Mouse (Mus musculus) liver, embryonic 14.5 days (tissue): Measurements from ENCODE around the gene Atf7.

Source experiments
- CTCF ChIP-seq: IDR thresholded peaks from 2 replicates; pipeline ENCODE4 v1.5.1; 2016; ENCODE audit warnings: antibody characterized with exemption, low read depth, control low read depth
- EP300 ChIP-seq: IDR thresholded peaks from 2 replicates; pipeline ENCODE4 v1.6.1; 2016; ENCODE audit warnings: antibody characterized with exemption, low read depth

DNA sequence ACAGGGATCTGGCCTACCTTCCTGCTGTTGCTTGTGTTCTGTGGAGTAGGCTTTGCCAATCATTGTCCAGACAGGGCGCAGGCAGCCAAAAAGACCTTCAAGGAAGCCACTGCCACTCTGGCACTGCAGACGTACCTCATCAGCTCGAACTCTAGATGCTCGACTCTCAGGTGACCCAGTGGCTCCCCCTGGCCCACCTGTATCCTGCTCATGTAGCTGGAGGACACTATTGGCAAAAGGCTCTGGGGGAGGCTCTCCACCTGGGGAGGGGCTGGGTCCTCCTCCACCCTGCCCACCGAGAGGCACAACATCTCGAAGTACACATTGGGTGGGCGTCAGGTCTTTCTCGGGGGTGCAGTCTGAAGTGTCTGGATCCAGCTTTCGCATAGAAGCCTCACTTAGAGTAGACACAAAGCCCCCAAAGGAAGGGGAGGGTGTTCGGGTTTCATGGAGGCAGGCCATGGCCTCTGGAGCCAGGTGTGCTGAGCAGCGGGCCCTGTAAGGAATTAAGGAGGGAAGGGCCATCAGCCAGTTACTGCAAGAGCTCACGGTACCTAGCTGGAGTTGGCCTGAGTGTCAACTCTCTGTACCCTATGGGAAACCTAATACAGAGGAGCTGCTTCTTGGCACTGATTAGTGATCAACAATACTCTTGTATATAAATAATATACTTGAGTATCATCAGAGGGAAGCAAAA, 120.0 kb downstream of the Atf7 start:
- no peak for TF ChIP-seq CTCF
- TF ChIP-seq EP300: no peak
